In the genomic region with DNA sequence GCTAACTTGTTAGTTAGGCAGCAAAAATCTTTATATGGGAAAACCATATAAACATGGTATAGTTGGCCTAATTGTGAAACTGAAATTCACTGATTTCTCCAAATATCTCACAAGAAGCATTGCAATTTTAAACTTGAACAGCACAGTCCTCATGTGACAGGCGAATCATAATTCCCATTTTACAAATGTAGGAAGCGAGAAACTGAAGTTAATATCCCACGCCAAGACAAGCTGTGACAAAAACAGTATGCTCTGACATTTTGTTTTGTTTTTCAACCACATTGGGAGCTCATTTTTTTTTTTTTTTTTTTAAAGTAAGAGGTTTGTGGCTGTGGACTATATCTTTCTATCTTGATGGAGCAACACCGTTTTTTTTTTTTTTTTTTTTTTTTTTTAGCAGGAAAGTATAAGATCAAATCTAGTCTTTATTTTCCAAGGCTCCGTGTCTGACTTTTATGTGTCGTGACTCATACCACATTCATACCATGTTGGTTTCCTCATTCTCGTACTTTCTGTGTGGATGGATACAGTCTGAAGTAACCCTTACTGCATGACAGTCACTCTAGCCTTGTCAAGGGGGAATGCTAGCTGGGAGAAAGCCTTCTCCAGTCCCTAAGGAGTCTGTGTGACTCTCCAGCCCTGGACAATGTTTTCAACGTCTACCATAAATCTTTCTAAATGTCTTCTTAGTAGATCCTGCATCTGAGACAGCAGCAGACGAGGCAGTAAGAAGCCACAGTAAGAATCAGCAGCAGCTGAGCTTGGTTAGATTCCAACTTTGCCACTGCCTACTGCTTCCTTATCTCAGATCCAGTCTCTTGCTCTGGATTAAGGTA, we compare ENCODE assay signal across 8 mouse cellular contexts. TPM values are rescaled to one million over a fixed set of nuclear protein-coding genes. Genes with fewer than 3 reads are reported as not detected.
A peak's percentile ranks its signal among the peaks of the same experiment; 100 is the strongest.
DNase-seq lines count a peak whose midpoint lies in the region; ATAC-seq and TF ChIP-seq lines count a peak whose summit lies in the region.

No protein-coding gene starts in this region.

- peak; percentile 30 for DNase-seq in liver, adult 2 months (ENCODE audit: extremely low read depth, low read depth, low spot score)
- no peak for DNase-seq in liver
- peak; percentile 8 for DNase-seq in adrenal gland, postnatal 25 days
- no peak for DNase-seq in retina, postnatal 1 day
- DNase-seq in ovary, postnatal 36 days (ENCODE audit: low spot score) = no peak
- no peak for DNase-seq in thymus, postnatal 0 days (ENCODE audit: low spot score)

- H3K4me3 ChIP-seq in liver, adult 2 months (ENCODE audit: insufficient read depth, low read depth, low read length) = peak overlapping the region; percentile 91
- H3K4me3 ChIP-seq in macrophage (ENCODE audit: inconsistent target) = peak overlapping the region; percentile 63

- no peak for TF ChIP-seq POLR2A in liver, adult 2 months (IDR thresholded peaks at IDR 0.05; ENCODE audit: extremely low read depth, insufficient read depth, low read length)

- peak overlapping the region; percentile 99 for H3K9ac ChIP-seq in liver, adult 2 months (ENCODE audit: low read depth, low read length)

- H3K27me3 ChIP-seq in liver, adult 2 months (ENCODE audit: control insufficient read depth, insufficient read depth, low read length) = no peaks in the 10 kb centered on the region

- no peak for TF ChIP-seq CTCF in liver, adult 2 months (IDR thresholded peaks at IDR 0.05; ENCODE audit: low read depth, low read length)

- H3K4me1 ChIP-seq in liver, adult 2 months (ENCODE audit: control insufficient read depth, insufficient read depth, low read length) = peaks cover 9% of the 10 kb centered on the region

- WGBS in liver, adult 2 months = 57% methylated on average over 9 of the region's 9 CpGs
- 11% methylated on average over 9 of the region's 9 CpGs for WGBS in macrophage (ENCODE audit: missing documents)

- peaks cover 12% of the 10 kb centered on the region for H3K36me3 ChIP-seq in liver, adult 2 months (ENCODE audit: control insufficient read depth, insufficient read depth, low read length)
- no peaks in the 10 kb centered on the region for H3K36me3 ChIP-seq in macrophage (ENCODE audit: inconsistent target)

- peak; percentile 61 for ATAC-seq in granulocyte monocyte progenitor cell, adult 5-6 weeks (replicated peaks; ENCODE audit: poor library complexity, severe bottlenecking)

- H3K27ac ChIP-seq in liver, adult 2 months (replicated peaks; ENCODE audit: insufficient read depth, low read depth, low read length) = peak overlapping the region; percentile 70; the same call in 1 of the 2 replicates
- H3K27ac ChIP-seq in macrophage = peak overlapping the region; percentile 85

- peaks cover 10% of the 10 kb centered on the region; the same call in 1 of the 2 replicates for H3K79me2 ChIP-seq in liver, adult 2 months (ENCODE audit: control insufficient read depth, insufficient read depth, low read length)
- H3K79me2 ChIP-seq in macrophage (ENCODE audit: inconsistent target) = peaks cover 34% of the 10 kb centered on the region

RNA-seq across cellular contexts. Expression of a gene that starts 0.8 kb away (rescaled TPM):
- total RNA-seq in liver, adult 2 months (2014; rRNA removed) = 14.4 and 16.5 TPM in 2 replicates
- 2.5 and 3.2 TPM in 2 replicates for polyA plus RNA-seq in liver, adult 2 months (2012; rRNA removed)
- 27.8 and 30.9 TPM in 2 replicates for total RNA-seq in adrenal gland, postnatal 25 days (2021)
- total RNA-seq in granulocyte monocyte progenitor cell, adult 5-6 weeks (2014; fragmentation: Nextera tagmentation) = 33.4 and 35.0 TPM in 2 replicates
- 19.0 and 22.0 TPM in 2 replicates for total RNA-seq in granulocyte monocyte progenitor cell, adult 5-6 weeks (2017)
- total RNA-seq in macrophage (2018; cell fraction: chromatin; rRNA removed) = 100 to 1,000 TPM in 21 of 26 experiments, 10 to 100 TPM in 5; 38.2 to 274 (median 163) TPM
- total RNA-seq in macrophage (2018; cell fraction: cytosol; rRNA removed) = 10 to 100 TPM; 42.9 to 85.1 (median 59.2) TPM
- 100 to 1,000 TPM in 22 of 26 experiments, 10 to 100 TPM in 4; 57.4 to 263 (median 152) TPM for total RNA-seq in macrophage (2018; cell fraction: nucleus; rRNA removed)
- 13.8 to 25.0 TPM (median 15.0 TPM) in 3 replicates for polyA plus RNA-seq in macrophage (2018)
- polyA plus RNA-seq in thymus, postnatal 0 days (2015; fragmentation: Nextera tagmentation; extraction: Ambion mirVana) = 21.0 and 27.1 TPM in 2 replicates

Comparison
In these comparisons a context has a peak if more than half of its experiments do, and no peak if none do; other contexts are left out.
1. DNase-seq: peak in liver, adult 2 months (single experiment) and adrenal gland, postnatal 25 days (single experiment); none in liver (single experiment), retina, postnatal 1 day (single experiment), ovary, postnatal 36 days (single experiment) and thymus, postnatal 0 days (single experiment).